Mouse (Mus musculus) ES-CJ7 (cell line): ENCODE measurements around the gene Phc2.

Experiments used
- DNase-seq: peaks from one replicate; pipeline ENCODE4 v3.0.0; 2011; ENCODE audit warnings: low read depth, low spot score

The Phc2 gene

GRCm38 (mm10) chr4:128741906-128742305, 87.4 kb downstream of the Phc2 start:
- no peak for DNase-seq

GRCm38 (mm10) chr4:128742379-128742970, 88.0 kb downstream of the Phc2 start:
- no peak for DNase-seq

DNA sequence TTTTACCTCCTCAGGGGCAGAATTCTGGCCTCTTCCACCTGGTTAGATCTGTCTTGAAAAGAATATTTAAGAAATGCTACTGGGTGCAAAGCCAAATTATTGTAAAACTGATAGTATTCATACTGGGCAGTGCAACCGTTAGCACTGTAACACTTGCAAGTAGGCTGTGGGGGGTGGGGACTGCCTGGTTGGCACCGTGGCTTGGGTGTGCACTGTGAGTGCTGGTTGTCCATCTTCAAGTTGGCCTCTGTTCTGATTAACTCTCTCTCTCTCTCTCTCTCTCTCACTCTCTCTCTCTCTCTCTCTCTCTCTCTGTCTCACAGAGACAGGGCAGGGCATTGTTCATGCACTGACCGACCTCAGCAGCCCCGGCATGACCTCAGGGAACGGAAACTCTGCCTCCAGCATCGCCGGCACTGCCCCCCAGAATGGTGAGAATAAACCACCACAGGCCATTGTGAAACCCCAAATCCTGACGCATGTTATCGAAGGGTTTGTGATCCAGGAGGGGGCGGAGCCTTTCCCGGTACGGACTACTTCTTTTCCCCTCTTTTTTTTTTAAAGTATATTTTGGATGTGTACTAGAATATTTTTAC, 88.6 kb downstream of the Phc2 start:
- DNase-seq, result no peak

DNA sequence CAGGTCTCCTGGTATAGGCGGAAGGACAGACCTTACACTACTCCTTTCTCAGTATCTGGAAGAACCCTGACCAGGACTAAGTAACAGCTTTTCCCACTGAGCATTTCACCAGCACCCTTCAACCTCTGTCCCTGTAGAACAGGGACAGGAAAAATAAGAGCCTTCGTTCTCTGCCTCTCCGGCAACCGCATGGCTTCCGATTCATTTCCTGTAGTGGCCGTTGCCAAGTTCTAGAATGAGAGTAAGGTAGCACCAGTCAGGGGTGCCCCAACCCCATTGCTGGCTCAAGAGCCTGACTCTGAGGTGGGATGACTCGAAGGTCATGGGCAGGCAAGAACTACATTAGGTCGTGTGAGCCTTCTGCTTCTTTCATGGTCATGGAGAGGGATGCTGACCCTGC, 90.7 kb downstream of the Phc2 start:
- DNase-seq, result no peak

DNA sequence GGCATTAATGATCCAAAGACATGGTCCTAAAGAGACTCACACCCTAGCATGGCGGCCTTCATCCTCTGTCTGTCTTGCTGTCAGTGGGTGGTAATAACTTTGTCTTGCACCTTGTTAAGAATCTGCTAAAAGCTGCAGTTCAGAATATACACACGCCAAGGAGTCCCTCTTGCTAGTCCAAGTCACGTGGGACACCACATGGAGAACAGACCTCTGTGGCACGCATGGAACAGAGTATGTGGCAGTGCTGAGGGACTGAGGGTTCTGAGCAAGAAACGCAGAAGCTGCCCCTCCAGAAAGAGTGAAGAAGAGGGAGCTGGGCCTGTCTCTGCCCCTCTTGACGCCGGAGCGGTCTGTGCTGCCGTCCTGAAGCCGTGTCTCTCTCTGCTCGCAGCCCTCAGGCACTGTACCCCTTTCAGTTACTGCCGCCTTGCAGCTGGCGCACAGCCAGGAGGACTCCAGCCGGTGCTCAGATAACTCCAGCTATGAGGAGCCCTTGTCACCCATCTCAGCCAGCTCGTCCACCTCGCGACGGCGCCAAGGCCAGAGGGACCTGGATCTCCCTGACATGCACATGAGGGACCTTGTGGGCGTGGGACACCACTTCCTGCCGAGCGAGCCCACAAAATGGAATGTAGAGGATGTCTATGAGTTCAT, 93.2 kb downstream of the Phc2 start:
- no peak for DNase-seq

DNA sequence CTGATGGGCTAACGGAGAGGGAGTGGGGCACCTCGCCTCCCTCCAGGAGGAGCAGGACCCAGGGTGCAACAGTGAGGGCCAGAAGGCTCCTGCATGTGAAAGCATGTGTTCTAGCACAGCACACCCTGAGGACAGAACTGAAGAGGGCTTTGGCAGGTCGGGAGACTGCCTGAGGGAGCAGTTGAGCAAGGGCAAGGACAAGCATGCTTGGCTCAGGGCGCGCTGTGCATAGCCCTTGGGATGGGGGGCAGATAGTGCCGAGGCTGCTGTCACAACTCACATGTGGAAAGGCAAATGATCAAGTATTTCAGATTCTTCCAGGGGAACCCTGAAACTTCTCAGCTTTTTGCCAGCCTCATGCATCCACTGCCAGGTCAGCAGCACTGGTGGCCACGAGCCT, 93.8 kb downstream of the Phc2 start:
- no peak for DNase-seq

GRCm38 (mm10) chr4:128751006-128751405, 96.5 kb downstream of the Phc2 start:
- peak; percentile 53 for DNase-seq

GRCm38 (mm10) chr4:128752031-128752757, 97.7 kb downstream of the Phc2 start:
- DNase-seq, result no peak

DNA sequence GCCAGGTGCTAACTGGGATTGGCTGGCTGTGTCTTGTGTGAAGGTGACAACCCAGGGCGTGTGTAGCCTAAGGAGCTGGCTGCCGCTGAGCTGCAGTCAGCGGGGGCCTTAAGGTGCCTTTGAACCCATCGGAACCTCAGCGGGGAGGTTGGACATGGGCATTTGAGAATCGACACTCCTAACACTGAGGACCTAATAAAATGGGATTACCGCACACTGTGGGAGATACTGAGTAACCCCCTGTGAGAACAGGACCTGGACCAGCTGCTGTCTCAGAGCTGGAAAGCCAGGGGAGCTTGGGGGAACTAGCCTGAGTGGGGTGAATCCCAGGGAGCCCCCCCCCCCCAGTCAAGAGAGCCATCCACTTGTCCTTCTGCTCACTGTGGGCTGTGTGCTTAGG, 99.1 kb downstream of the Phc2 start:
- no peak for DNase-seq

DNA sequence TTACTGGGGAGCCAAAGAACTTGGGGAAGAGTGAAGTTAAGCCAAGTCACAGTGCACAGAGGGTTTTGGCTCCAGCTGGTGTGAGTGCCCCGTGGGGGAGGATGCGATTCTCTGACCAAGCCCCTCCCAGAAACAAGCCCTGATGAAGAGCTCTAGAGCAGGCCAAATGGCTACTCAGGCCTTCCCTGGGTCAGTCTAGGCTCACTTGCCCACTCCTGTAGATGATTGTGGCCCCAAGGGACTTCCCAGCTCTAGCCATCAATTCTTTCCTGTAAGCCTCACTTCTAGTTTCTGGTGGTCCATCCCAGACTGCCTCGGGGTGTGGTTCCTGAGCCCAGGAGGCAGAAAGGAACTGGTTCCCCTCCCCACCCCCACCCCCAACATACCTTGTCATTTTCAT, 100.6 kb downstream of the Phc2 start, which contains the start of gene A3galt2:
Gene A3galt2 (plus strand): TSS at position 301 of the 400 bp plus-strand sequence.
- no peak for DNase-seq

DNA sequence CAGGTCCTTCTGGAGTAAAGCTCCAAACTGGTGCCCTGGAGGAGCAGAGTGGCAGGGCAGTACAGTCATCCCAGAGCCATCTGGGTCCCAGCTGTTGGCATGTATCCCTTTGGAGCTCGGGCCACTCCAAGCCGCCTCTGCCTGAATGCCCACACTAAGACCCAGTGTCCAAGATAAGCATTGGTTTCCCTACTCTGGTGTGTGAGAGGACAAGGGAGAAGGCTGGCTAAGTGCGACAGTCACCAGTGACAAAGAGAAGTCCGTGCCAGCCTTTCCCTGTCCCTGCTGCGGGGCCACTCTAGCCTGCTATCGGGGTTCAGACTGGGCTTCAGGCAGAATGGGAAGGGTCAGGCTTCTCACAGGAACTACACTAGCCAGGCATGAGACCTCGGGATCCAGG, 101.4 kb downstream of the Phc2 start:
- DNase-seq, result no peak

GRCm38 (mm10) chr4:128759214-128759613, 104.7 kb downstream of the Phc2 start:
- DNase-seq, result no peak

DNA sequence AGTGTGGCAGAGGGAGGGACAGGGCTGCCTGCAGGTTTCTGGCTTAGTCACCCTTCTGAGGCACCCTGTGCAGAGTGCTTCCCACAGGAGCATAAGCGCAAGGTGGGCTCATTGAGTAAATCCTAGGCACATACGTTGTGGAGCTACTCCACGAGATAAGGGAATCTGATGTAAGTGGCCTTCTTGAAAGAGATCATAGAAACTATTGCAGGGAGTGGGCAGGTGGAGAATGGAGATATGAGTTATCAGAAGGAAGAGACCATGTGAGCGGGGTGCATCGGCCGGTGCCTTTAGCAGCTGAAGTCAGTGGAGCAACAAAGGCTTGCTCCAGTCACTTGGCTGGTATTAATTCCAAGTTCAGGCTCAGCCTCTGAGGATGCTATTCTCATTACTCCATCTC, 105.5 kb downstream of the Phc2 start:
- DNase-seq, result no peak

- DNase-seq, result no peak
Measured at GRCm38 (mm10) chr4:128766929-128767328, 112.4 kb downstream of the Phc2 start.

DNA sequence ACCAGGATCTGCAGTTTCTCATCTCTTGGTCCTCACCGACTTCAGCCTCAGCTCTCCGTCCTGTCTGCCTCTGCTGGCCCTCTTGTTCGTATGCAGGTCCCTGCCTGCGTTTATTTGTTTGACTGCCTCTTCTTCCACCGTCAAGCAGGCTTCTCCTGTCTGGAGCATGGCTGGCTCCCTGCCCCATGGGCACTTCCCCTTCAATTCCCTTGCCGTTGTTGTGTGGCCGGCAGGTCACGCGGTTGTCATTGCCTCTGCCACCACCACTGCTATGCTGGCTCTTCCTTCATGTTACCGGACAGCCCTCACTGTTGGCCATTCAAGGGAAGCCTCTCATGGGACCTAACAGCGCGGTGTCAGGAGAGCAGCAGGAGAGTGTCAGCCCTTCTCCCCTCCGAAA, 113.6 kb downstream of the Phc2 start:
- no peak for DNase-seq

- no peak for DNase-seq
Measured at GRCm38 (mm10) chr4:128769569-128770355, 115.3 kb downstream of the Phc2 start.

GRCm38 (mm10) chr4:128770698-128771097, 116.2 kb downstream of the Phc2 start:
- DNase-seq, result no peak

DNA sequence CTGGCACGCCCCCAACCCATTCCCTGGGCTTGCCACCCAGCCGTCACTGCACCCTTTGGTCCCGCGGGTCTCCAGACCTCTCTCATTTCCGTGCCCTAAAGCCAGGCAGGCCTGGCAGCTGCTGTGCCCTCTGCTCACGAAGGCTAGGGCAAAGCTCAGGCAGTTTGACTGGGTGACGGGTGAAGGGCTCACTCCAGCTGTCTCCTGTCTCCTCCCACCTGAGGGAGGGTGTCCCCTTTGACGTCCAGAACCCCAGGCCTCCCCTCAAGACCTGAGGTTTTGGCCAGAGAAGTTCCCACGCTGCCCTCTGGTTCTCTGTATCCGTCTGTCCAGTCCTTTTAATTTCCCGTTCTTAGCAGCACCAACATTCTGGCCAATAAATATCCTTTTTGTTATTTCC, 119.3 kb downstream of the Phc2 start:
- no peak for DNase-seq

- DNase-seq, result peak; percentile 70
Measured at GRCm38 (mm10) chr4:128774467-128774866, 120.0 kb downstream of the Phc2 start.

- peak; percentile 81 for DNase-seq
Measured at GRCm38 (mm10) chr4:128776568-128777289, 122.2 kb downstream of the Phc2 start.

- DNase-seq, result no peak
Measured at GRCm38 (mm10) chr4:128777593-128777992, 123.1 kb downstream of the Phc2 start.
